Mouse (Mus musculus): ENCODE results near the gene Cdh13.
"Not testable (repeated sequence)": the region's sequence is repeated elsewhere in the genome, so short reads cannot be mapped to it uniquely, and the experiment has no call there.

Cdh13 gene

DNA sequence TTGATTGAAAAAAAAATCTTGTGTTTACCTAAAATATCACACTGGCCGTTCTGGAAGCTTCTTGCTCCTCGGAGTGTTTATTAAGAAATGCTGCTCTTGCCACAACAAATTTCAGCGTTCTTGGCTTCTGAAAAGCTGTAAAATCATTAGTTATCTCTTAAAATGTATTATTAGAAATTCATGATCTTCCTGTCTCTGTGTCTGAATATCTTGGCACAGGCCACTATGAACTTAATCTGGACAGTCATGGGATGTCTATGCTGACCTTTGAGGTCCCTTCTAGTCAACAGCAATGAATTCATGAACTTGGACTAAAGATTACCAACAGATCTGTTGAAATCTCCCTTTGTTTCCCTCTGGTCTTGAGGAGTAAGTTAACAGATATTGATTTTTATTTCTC, 430.1 kb downstream of the Cdh13 start:
- DNase-seq: no peak

DNA sequence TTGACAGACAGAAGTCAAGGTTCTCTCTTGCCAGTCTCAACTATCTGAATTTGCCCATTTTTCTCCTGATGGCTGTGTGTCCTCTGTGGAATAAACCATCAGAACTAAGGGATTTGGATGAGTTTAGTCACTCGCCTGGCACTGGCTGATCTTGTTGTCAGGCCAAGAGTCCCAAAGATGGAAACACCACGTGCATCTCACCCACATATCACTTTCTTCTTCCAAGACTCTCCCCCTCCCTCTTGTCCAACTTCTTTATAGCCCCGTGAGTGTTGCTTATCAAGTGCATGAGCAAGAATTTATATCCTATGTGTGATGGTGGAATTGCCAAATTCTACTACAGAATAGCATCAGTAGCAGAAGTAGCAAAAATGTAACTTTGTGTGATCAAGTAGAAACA, 439.4 kb downstream of the Cdh13 start:
- no peak for DNase-seq

GRCm38 (mm10) chr8:118725651-118726050, 442.1 kb downstream of the Cdh13 start:
- DNase-seq: no peak

DNA sequence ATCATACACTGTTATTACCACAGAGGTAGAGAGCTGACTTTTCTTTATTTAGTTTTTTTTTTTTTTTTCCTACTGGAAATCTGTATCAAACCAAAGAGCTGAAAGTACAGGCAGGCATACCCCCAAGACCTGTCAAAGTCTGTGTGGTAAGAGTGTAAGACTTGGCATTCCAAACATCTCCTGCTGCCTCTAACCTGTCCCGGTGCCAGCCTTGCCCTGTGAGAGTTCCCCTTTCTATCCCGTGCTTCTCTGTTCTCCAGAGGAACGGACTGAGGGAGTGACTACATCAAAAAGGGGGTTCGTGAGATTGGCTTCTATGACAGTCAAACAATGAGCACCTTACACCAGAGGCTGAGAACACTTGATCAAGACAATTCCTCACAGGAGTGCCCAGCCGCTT, 458.2 kb downstream of the Cdh13 start:
- no peak for DNase-seq

GRCm38 (mm10) chr8:118744991-118745390, 461.5 kb downstream of the Cdh13 start:
- DNase-seq: no peak

- DNase-seq: no peak
These were observed 464.6 kb downstream of the Cdh13 start for GRCm38 (mm10) chr8:118748041-118748604.

DNA sequence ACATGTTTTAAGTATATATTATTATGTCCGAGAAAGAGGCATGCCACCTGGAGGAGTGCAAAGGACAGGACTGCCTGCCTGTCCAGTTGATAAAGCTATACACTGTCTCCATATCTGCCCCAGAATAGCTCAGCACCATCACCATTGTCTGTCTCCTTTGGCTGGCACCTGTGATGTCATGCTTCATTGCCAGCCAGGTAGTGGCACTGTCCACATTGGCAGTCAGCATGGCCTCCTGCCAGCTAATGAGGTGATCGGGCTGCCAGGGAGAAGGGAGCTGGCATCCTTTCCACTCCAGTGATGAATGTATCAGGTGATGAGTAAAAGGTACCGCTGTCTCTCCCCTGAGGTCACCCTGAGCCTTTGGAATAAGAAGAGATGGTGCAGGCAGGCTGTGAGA, 465.7 kb downstream of the Cdh13 start:
- DNase-seq: no peak

DNA sequence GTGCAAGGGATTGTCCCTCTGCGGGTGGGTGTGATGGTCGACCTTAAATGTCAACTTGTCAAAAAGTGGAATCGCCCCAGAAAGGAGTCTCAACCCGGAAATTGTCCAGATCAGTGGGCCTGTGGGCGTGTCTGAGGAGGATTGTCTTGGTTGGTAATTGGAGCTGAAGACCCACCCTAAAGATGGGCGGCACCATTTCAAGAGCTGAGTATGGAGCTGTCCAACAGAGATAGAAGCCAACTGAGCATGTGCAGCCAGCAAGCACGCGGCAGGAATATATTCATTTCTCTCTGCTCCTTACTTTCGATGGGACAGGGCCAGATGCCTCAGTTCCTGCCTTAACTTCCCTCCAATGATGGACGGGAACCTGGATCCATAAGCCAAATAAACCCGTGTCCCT, 466.3 kb downstream of the Cdh13 start:
- DNase-seq: no peak

- no peak for DNase-seq
These were observed 470.2 kb downstream of the Cdh13 start for GRCm38 (mm10) chr8:118753710-118754109.

DNA sequence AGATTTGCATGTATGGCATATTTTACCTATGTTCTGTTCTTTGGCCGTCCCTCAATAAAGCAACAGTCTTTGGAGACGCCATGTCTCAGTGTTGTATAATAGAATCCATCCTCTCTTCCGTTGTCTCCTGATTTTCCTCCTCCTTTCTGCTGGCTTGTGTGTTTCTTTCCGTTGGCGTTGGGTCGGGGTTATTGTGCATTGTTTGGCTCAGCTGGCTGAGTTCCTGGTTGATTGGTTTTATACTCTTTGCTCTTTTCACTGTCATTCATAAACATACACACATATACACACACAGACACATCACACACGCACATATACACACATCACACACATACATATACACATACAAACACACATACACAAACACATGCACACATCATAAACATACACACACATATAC, 470.6 kb downstream of the Cdh13 start:
- no peak for DNase-seq

DNA sequence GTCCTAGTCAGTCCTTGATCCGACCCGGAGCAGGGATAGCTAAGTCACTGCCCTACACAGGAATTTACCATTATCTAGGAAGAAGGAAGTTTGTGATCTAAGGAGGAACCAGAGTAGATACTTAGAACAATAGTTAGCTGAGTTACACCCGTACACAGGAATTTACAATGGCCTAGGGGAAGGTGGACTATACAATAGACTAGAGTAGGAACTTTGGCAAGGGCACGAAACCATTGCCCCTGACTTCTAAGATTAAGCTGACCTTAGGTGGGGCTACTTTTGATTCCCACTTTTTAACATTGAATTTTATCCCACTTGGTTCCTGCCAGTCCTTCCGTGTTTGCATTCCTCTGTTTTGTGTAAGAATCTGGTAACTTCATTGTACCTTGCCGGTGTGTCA, 494.0 kb downstream of the Cdh13 start:
- DNase-seq: not testable (repeated sequence)

DNA sequence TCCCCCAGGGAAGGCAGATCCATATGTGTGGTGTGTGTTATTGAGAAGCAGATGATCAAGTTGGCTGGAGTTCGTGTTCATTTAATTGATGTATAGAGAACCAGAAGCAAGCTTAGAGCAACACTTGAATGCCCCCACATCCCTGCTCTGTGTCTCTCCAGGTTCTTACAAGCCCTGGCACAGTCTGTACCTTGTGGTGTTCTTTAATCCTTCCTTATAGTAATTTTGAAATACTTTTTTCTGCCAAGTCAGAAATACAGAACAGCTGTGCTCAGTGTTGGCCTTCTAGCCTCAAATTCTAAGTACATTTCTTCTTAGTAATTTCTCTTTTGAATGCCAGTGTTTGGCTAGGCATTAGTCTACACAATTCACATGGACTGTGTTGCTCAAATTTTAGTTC, 494.8 kb downstream of the Cdh13 start:
- DNase-seq: no peak

DNA sequence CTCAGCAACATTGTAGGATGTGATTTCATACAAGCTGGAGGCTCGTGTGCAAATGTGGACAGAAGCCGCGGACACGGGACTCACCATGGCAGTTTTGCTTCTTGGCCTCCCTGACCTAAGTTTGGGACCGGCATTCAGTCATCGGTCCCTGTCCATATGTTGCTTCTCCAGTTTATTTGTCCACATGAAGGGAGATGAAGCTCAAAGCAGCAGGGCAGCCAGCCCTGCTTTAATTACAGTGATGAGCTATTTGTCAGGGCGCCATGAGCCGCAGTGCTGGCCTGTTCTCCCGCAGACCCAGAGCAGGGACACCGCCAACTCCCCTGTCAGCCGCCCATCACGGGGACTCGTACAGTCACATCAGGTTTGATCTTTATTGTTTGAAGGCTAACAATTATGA, 502.1 kb downstream of the Cdh13 start:
- DNase-seq: no peak

GRCm38 (mm10) chr8:118789649-118790048, 506.1 kb downstream of the Cdh13 start:
- DNase-seq: no peak

DNA sequence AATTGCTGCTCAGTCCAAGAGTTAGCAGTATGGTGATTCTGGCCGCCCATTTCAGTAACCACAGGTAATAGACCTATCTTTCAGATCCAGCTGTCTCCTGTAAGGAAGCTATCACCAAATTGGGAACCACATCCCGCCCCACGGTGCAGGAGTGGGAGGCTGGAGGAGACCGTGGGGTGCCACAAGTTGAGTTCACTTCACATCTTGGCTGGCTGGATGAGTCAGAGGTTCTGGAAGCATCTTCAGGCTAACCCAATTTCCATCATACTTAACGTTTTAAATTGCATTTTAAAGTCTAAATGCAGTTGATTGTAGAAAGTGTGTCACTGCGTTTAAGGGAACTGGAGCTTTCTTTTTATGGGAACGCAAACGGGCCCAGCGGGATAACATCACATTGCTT, 511.4 kb downstream of the Cdh13 start:
- no peak for DNase-seq

DNA sequence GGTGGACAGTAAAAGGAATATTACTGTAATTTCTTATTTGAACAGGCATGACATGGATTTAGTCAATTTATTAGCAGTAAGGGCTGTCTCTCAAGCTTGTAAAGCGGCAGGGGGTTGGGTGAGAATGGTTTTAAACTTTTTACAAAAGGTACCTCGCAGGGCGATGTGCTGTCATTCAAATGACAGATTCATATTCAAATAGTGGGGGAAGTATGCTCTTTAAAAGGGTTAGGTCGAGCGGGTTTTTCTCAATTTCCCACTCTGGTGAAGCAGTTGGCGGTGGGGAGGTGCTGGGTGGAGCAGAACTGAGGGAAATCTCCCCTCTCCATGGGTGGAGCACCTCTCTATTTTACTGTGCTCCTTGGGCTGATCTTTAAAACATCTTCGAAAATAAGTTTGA, 513.0 kb downstream of the Cdh13 start:
- no peak for DNase-seq

DNA sequence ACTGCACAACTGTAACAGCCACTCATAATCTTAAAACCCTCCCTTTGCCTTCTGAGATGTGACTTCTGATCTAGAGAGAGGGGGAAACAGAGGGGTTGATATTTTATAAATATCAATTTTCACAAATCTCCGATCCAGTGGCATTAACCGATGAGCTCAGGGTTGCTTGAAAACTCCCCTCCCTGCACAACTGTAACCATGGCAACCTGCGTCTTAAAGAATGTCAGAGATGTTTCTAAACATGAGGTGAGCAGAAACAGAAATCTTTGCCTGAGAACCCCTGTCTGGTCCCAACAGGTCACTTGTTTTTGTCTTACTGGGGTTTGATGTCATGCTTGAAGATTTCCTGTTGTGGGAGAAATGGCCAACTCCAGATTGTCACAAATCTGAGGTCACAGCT, 513.6 kb downstream of the Cdh13 start:
- DNase-seq: no peak

- no peak for DNase-seq
These were observed 519.6 kb downstream of the Cdh13 start for GRCm38 (mm10) chr8:118803168-118803567.

GRCm38 (mm10) chr8:118809660-118810059, 526.1 kb downstream of the Cdh13 start:
- DNase-seq: no peak

DNA sequence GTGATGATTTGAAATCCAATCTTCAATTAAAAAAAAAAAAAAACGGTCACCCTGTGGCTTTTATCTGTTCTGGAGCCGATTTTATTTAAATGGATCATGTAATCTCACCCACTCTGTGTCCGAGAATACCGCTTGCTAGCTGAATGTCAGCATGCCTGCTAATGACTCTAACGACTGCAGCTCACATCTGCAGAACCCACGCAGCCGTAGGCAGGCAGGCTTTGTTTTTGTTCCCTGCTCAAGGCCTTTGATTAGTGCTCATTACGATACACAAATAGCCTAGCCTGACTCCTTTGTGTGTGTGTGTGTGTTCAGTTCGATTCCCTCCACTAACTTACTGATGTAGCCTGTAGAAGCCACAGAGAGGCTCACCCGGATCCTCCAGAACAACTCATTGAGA, 531.5 kb downstream of the Cdh13 start:
- no peak for DNase-seq

GRCm38 (mm10) chr8:118826761-118827160, 543.2 kb downstream of the Cdh13 start:
- DNase-seq: no peak

DNA sequence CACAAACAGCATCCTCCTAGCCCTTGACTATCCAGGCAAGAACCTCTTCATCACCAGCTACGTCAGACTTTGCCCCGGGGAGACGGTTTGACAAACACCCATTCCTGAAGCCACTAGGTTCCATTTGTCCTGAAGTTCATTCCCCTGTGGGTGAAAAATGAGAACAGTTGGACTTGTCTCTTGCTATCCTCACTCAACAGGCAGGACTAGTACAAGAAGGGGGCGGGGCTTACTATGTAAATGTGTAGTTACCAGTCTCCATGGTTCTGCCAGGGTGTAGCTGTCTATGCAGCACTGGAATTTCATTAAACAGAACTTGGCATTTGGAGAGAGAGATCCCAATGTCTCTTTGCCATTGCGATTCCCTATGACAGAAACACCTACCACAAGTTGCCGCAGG, 544.2 kb downstream of the Cdh13 start:
- no peak for DNase-seq

DNA sequence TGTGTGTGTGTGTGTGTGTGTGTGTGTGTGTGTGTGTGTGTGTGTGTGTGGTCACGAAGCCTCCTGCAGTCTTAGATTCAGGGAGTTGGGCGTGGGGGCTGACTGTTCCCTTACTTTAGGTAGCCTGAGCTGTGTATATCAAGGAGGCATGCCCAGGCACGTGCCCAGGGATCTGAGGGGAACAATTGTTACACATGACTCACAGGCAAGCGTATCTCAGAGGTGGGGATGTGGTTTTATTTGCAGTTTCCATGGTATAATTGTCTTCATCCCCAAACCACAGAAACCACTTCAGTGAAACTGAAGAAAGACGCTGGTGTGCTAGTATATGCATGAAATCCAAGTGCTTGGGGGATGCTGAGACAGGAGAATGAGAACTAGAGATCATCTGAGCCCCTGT, 546.8 kb downstream of the Cdh13 start:
- no peak for DNase-seq

- DNase-seq: no peak
These were observed 547.5 kb downstream of the Cdh13 start for GRCm38 (mm10) chr8:118831026-118831425.

DNA sequence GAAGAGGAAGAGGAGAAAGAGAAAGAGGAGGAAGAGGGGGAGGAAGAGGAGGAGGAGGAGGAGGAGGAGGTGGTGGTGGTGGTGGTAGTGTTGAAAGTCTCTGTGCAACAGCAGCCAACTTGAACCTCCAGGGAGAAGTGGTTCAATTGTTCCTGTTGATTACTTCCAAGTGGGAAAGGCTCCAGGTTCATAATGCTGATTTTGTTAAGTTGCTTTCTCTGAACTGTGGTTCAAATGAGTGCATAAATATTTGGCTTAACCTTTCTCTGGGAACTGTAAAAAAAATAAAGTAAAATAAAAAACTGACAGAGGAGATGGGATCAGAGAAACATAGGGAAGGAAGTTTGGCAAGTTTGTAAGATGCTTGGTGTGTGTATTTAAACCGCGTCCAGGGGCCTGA, 555.3 kb downstream of the Cdh13 start:
- DNase-seq: no peak

- no peak for DNase-seq
These were observed 562.2 kb downstream of the Cdh13 start for GRCm38 (mm10) chr8:118845690-118846089.

Measured in thymus, postnatal 36 days (tissue).